Mouse (Mus musculus) cerebellum, adult 8-10 months (tissue): ENCODE data around the gene Coq10b.
"Not testable (repeated sequence)": the region's sequence is repeated elsewhere in the genome, so short reads cannot be mapped to it uniquely, and the experiment has no call there.

ENCODE experiments used
- DNase-seq: peaks from one replicate; pipeline ENCODE4 v3.0.0; 2022

Coq10b gene

GRCm38 (mm10) chr1:55058383-55058782 lies 5.8 kb downstream of the Coq10b start:
- not testable (repeated sequence) for DNase-seq

GRCm38 (mm10) chr1:55061099-55061498 lies 8.5 kb downstream of the Coq10b start:
- no peak for DNase-seq

GRCm38 (mm10) chr1:55061772-55062171 lies 9.2 kb downstream of the Coq10b start:
- no peak for DNase-seq

GRCm38 (mm10) chr1:55072328-55072727 lies 19.8 kb downstream of the Coq10b start:
- DNase-seq, result not testable (repeated sequence)

- no peak for DNase-seq
Observed at GRCm38 (mm10) chr1:55074757-55075156, 22.2 kb downstream of the Coq10b start.

- DNase-seq, result no peak
Observed at GRCm38 (mm10) chr1:55075652-55076394, 23.3 kb downstream of the Coq10b start.

GRCm38 (mm10) chr1:55076395-55076743 lies 23.8 kb downstream of the Coq10b start:
- no peak for DNase-seq

- no peak for DNase-seq
Observed at GRCm38 (mm10) chr1:55076849-55077516, 24.4 kb downstream of the Coq10b start.

- no peak for DNase-seq
Observed at GRCm38 (mm10) chr1:55079677-55080076, 27.1 kb downstream of the Coq10b start.

GRCm38 (mm10) chr1:55082106-55082505 lies 29.5 kb downstream of the Coq10b start:
- no peak for DNase-seq

GRCm38 (mm10) chr1:55085781-55086366 lies 33.3 kb downstream of the Coq10b start:
- no peak for DNase-seq

GRCm38 (mm10) chr1:55086868-55087400 lies 34.4 kb downstream of the Coq10b start:
- no peak for DNase-seq

- DNase-seq, result peak; percentile 67
Observed at GRCm38 (mm10) chr1:55087401-55087904, 34.9 kb downstream of the Coq10b start.

- DNase-seq, result peak; percentile 98
Observed at GRCm38 (mm10) chr1:55087932-55088610, 35.5 kb downstream of the Coq10b start, which contains the start of the genes Hspe1 and Hspd1. Gene Hspe1, plus strand, starts transcription at chr1:55088132. Gene Hspd1, minus strand, starts transcription at chr1:55088243.

GRCm38 (mm10) chr1:55088611-55089497 lies 36.3 kb downstream of the Coq10b start:
- no peak for DNase-seq

GRCm38 (mm10) chr1:55089498-55090064 lies 37.0 kb downstream of the Coq10b start:
- no peak for DNase-seq

GRCm38 (mm10) chr1:55092056-55092455 lies 39.5 kb downstream of the Coq10b start:
- DNase-seq, result no peak

GRCm38 (mm10) chr1:55092469-55092868 lies 39.9 kb downstream of the Coq10b start:
- DNase-seq, result no peak

- no peak for DNase-seq
Observed at GRCm38 (mm10) chr1:55106919-55107585, 54.5 kb downstream of the Coq10b start.

GRCm38 (mm10) chr1:55107644-55108043 lies 55.1 kb downstream of the Coq10b start:
- no peak for DNase-seq

GRCm38 (mm10) chr1:55108473-55108872 lies 55.9 kb downstream of the Coq10b start:
- DNase-seq, result no peak
